Mouse (Mus musculus): ENCODE results near the gene Gm12166. TPM values are rescaled to one million over a fixed set of nuclear protein-coding genes. Genes with fewer than 3 reads are reported as not detected.

The Gm12166 gene
- polyA plus RNA-seq, 1 experiment from 2014 or later = 4.0 TPM

GRCm38 (mm10) chr11:46070161-46070560 lies 18.0 kb upstream of the Gm12166 start:
- 84% methylated on average over 4 of the region's 4 CpGs for WGBS
- no peak for DNase-seq (ENCODE audit: low spot score)
- Histone ChIP-seq H3K27me3 (ENCODE audit: insufficient read depth, poor library complexity, severe bottlenecking) (no peaks in the 10 kb centered on the region), H3K27ac (peak overlapping the region; percentile 67), H3K4me1 (replicated peaks) (peaks cover 48% of the 10 kb centered on the region), H3K36me3 (0 out of 2 replicates have a peak, but pooled peaks cover 3% of the 10 kb centered on the region), H3K4me3 (no peak overlapping the region), H3K9me3 (no peaks in the 10 kb centered on the region)

GRCm38 (mm10) chr11:46069408-46070003 lies 17.4 kb upstream of the Gm12166 start:
- WGBS = 31% methylated on average over 17 of the region's 17 CpGs
- Histone ChIP-seq H3K9me3 (no peaks in the 10 kb centered on the region), H3K27ac (peak overlapping the region; percentile 67), H3K4me1 (replicated peaks) (peaks cover 55% of the 10 kb centered on the region), H3K27me3 (ENCODE audit: insufficient read depth, poor library complexity, severe bottlenecking) (no peaks in the 10 kb centered on the region), H3K36me3 (0 out of 2 replicates have a peak, but pooled peaks cover 3% of the 10 kb centered on the region), H3K4me3 (no peak overlapping the region)
- peak; percentile 31 for DNase-seq (ENCODE audit: low spot score)

- Histone ChIP-seq H3K4me1 (replicated peaks) (peaks cover 60% of the 10 kb centered on the region), H3K27ac (peak overlapping the region; percentile 67), H3K9me3 (no peaks in the 10 kb centered on the region), H3K36me3 (0 out of 2 replicates have a peak, but pooled peaks cover 3% of the 10 kb centered on the region), H3K27me3 (ENCODE audit: insufficient read depth, poor library complexity, severe bottlenecking) (no peaks in the 10 kb centered on the region), H3K4me3 (no peak overlapping the region)
- DNase-seq (ENCODE audit: low spot score) = no peak
- WGBS = 30% methylated on average over 12 of the region's 12 CpGs
Measured at GRCm38 (mm10) chr11:46068756-46069407, 16.8 kb upstream of the Gm12166 start.

- H3K36me3 ChIP-seq = 0 out of 2 replicates have a peak, but pooled peaks cover 3% of the 10 kb centered on the region
- WGBS = 90% methylated on average over 10 of the region's 10 CpGs
- peaks cover 54% of the 10 kb centered on the region for H3K4me1 ChIP-seq (replicated peaks)
- no peak for DNase-seq (ENCODE audit: low spot score)
- H3K9me3 ChIP-seq = no peaks in the 10 kb centered on the region
- no peaks in the 10 kb centered on the region for H3K27me3 ChIP-seq (ENCODE audit: insufficient read depth, poor library complexity, severe bottlenecking)
- no peak overlapping the region for H3K4me3 ChIP-seq
- no peak overlapping the region for H3K27ac ChIP-seq
Measured at GRCm38 (mm10) chr11:46067371-46068060, 15.4 kb upstream of the Gm12166 start.

- 68% methylated on average over 21 of the region's 21 CpGs for WGBS
- peak; percentile 45 for DNase-seq (ENCODE audit: low spot score)
- Histone ChIP-seq H3K4me3 (no peak overlapping the region), H3K36me3 (peaks cover 9% of the 10 kb centered on the region; the same call in 1 of the 2 replicates), H3K27ac (peak overlapping the region; percentile 56), H3K27me3 (ENCODE audit: insufficient read depth, poor library complexity, severe bottlenecking) (no peaks in the 10 kb centered on the region), H3K9me3 (no peaks in the 10 kb centered on the region), H3K4me1 (replicated peaks) (peaks cover 45% of the 10 kb centered on the region)
Measured at GRCm38 (mm10) chr11:46065201-46066011, 13.3 kb upstream of the Gm12166 start.

DNA sequence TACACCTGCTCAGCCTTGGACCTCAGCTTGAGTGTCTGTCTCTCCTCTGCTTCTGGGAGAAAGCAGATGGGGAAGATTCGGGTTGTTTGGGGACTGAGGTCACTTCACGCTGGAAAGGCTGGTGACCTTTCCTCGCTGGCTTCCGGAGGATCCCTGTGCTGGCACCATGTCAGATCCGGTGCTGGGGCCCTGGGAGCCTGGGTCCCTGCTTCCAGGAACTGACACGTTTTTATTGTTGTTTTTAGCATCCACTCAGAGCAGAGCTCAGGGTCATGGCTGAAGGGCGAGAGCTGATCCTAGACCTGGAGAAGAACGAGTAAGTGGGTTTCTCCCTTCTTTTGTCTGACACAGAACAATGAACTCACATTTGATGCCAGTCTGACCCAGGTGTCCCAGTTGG lies 12.6 kb upstream of the Gm12166 start:
- H3K4me1 ChIP-seq (replicated peaks) = peaks cover 41% of the 10 kb centered on the region
- H3K9me3 ChIP-seq = no peaks in the 10 kb centered on the region
- DNase-seq (ENCODE audit: low spot score) = no peak
- 71% methylated on average over 8 of the region's 8 CpGs for WGBS
- no peaks in the 10 kb centered on the region for H3K27me3 ChIP-seq (ENCODE audit: insufficient read depth, poor library complexity, severe bottlenecking)
- H3K4me3 ChIP-seq = no peak overlapping the region
- peaks cover 9% of the 10 kb centered on the region; the same call in 1 of the 2 replicates for H3K36me3 ChIP-seq
- peak overlapping the region; percentile 56; the same call in 1 of the 2 replicates for H3K27ac ChIP-seq

- Histone ChIP-seq H3K27me3 (ENCODE audit: insufficient read depth, poor library complexity, severe bottlenecking) (no peaks in the 10 kb centered on the region), H3K36me3 (peaks cover 9% of the 10 kb centered on the region; the same call in 1 of the 2 replicates), H3K27ac (peak overlapping the region; percentile 26; the same call in 1 of the 2 replicates), H3K4me1 (replicated peaks) (peaks cover 28% of the 10 kb centered on the region), H3K9me3 (no peaks in the 10 kb centered on the region), H3K4me3 (no peak overlapping the region)
- 67% methylated on average over 9 of the region's 9 CpGs for WGBS
- no peak for DNase-seq (ENCODE audit: low spot score)
Measured at GRCm38 (mm10) chr11:46062993-46063731, 11.0 kb upstream of the Gm12166 start.

GRCm38 (mm10) chr11:46062569-46062968 lies 10.4 kb upstream of the Gm12166 start:
- H3K4me3 ChIP-seq = no peak overlapping the region
- no peak overlapping the region for H3K27ac ChIP-seq
- DNase-seq (ENCODE audit: low spot score) = no peak
- H3K27me3 ChIP-seq (ENCODE audit: insufficient read depth, poor library complexity, severe bottlenecking) = no peaks in the 10 kb centered on the region
- H3K36me3 ChIP-seq = peaks cover 9% of the 10 kb centered on the region; the same call in 1 of the 2 replicates
- H3K4me1 ChIP-seq (replicated peaks) = peaks cover 30% of the 10 kb centered on the region
- H3K9me3 ChIP-seq = no peaks in the 10 kb centered on the region
- WGBS = 69% methylated on average over 4 of the region's 4 CpGs

DNA sequence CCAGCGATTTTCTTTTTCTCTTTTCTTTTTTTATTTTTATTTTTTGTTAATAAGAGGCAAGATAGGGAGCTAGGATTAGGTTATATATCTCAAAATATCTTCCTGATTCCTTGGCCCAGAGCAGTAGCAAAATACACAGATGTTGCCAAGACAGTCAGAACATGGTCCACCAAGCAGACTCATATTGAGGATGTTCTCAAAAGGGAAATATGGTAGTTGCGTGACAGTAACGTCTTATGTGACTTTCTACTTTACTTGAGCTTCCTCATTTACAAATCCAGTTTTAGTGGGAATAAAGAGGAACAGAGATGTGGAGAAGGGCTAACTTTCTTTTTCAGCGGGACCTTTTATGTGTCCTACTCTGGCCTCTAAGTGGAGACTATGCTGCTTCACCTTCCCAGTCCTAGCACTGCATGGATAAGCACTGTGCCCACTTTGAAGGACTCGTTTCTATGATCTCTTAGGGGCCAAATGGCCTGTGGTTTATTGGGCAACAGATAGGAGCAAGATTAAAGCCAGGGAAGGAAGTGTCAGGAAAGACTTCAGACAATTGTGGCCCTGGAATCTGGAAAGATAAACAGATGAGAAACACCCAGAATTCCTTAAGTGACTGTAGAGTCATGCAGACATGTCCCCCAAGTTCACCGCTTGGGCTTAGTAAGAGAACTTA lies 9.8 kb upstream of the Gm12166 start:
- no peak overlapping the region for H3K4me3 ChIP-seq
- WGBS = 85% methylated on average over 6 of the region's 6 CpGs

GRCm38 (mm10) chr11:46060651-46061020 lies 8.5 kb upstream of the Gm12166 start:
- no peak for DNase-seq (ENCODE audit: low spot score)
- WGBS = 76% methylated on average over 5 of the region's 5 CpGs
- H3K4me3 ChIP-seq = no peak overlapping the region

More for the DNA sequence above, 9.8 kb upstream of the Gm12166 start:
- DNase-seq (ENCODE audit: low spot score) = no peak
- peaks cover 34% of the 10 kb centered on the region for H3K4me1 ChIP-seq (replicated peaks)
- peaks cover 6% of the 10 kb centered on the region; the same call in 1 of the 2 replicates for H3K27me3 ChIP-seq (ENCODE audit: insufficient read depth, poor library complexity, severe bottlenecking)
- no peaks in the 10 kb centered on the region for H3K9me3 ChIP-seq
- H3K27ac ChIP-seq = no peak overlapping the region
- peaks cover 9% of the 10 kb centered on the region; the same call in 1 of the 2 replicates for H3K36me3 ChIP-seq

GRCm38 (mm10) chr11:46059887-46060650 lies 7.9 kb upstream of the Gm12166 start:
- H3K9me3 ChIP-seq = no peaks in the 10 kb centered on the region
- peaks cover 6% of the 10 kb centered on the region; the same call in 1 of the 2 replicates for H3K36me3 ChIP-seq
- no peak for DNase-seq (ENCODE audit: low spot score)
- H3K4me3 ChIP-seq = no peak overlapping the region
- no peak overlapping the region for H3K27ac ChIP-seq
- H3K27me3 ChIP-seq (ENCODE audit: insufficient read depth, poor library complexity, severe bottlenecking) = peaks cover 12% of the 10 kb centered on the region; the same call in 1 of the 2 replicates
- 61% methylated on average over 8 of the region's 8 CpGs for WGBS
- peaks cover 41% of the 10 kb centered on the region for H3K4me1 ChIP-seq (replicated peaks)

More at GRCm38 (mm10) chr11:46060651-46061020, 8.5 kb upstream of the Gm12166 start:
- no peaks in the 10 kb centered on the region for H3K9me3 ChIP-seq
- H3K36me3 ChIP-seq = peaks cover 9% of the 10 kb centered on the region; the same call in 1 of the 2 replicates
- H3K27me3 ChIP-seq (ENCODE audit: insufficient read depth, poor library complexity, severe bottlenecking) = peaks cover 12% of the 10 kb centered on the region; the same call in 1 of the 2 replicates
- H3K27ac ChIP-seq = no peak overlapping the region
- peaks cover 41% of the 10 kb centered on the region for H3K4me1 ChIP-seq (replicated peaks)

Measured in hindbrain, embryonic 10.5 days (tissue).